Mouse (Mus musculus) yolk sac, embryonic 10.5 days (tissue): ENCODE data around the gene Diexf.

Experiments used
- DNase-seq: peaks from one replicate; pipeline ENCODE4 v3.0.0-alpha.2; 2017; ENCODE audit warnings: low spot score

Gene Diexf

DNA sequence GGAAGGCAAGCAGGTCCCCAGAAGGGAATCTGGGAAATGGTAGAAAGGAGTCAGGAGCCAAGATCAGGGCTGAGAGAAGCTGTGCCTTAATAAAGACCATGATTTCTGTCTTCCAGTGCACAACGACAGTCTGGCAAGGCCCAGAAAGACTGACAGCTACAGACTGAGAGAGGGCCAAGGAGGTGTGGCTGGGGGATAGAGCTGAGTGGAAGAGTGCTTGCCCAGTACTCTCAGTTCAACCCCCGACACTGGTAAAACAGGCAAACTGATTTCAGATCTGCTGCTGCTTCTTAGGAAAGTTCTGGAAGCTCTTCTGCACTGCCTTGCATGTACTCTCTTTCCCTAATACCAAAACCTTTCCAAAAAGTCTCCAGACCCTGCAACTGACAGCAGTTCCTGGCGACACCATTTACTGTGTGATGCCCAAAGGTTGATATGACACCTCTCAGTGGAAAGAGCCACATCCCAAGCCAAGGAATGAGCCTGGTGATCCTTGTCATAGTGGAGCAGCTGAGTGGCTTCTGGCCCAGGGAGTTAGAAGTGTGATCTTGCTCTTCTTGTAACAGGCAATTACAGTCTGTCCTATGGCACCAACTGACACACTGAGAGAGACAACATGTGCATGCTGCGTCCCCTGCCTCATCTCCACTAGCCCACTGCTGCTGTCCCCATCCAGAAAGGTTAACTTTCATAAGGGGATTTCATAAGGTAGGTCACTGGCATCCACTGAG is 43.8 kb downstream of the Diexf start:
- DNase-seq, result no peak

DNA sequence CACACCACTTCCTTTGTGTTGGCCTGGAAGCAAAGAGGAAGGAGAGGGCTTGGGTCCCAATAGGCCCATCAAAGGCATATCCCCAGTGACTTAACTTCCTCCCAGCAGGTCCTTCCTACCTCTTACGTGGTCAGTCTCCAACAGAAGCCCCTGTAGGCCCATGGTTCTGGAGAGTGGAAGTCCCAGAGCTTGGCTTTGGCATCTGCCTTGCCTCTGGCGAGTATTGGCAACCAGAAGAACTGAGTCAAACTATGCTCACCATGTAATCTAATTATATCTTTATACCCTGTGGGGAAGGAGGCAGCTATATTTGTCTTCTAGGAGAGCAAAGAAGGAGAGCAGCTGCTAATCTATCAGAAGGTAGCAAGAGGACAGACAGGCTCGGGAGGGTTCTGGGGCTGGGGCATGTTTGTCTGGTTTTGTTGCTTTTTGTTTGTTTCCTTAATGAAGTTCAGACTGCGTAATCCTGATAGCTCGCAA is 44.5 kb downstream of the Diexf start:
- no peak for DNase-seq

- DNase-seq, result no peak
Measured at GRCm38 (mm10) chr1:193084016-193084415, 46.1 kb downstream of the Diexf start.

GRCm38 (mm10) chr1:193083051-193083450 is 47.0 kb downstream of the Diexf start:
- no peak for DNase-seq

DNA sequence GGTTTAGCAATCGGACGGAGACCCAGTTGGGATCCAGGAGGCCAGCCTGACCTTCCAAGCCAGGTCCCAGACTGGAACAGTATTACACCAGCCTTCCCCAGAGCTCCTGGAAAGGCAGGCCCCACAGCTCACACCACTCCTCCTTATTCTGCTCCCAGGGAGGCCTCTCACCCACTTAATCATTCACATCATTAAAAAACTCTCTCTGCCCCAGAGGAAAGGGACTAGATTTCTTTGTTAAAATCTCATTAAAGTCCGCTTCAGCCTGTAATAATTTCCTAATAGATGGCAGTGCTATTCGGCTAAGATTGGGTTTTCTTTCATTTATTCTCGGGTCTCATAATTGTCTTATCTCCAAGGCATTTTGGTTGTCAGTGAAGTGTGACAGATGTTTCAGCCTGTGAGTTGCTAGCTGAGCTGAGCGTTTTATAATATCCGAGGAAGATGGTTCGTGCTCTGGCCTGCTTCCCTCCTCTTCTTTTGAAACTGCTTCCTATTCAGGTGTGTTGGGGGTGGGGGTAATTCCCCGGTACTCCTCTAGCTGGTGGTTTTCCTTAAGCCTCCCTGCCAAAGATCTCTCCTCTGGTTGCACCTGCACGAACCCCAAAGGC is 47.7 kb downstream of the Diexf start:
- DNase-seq, result no peak

DNA sequence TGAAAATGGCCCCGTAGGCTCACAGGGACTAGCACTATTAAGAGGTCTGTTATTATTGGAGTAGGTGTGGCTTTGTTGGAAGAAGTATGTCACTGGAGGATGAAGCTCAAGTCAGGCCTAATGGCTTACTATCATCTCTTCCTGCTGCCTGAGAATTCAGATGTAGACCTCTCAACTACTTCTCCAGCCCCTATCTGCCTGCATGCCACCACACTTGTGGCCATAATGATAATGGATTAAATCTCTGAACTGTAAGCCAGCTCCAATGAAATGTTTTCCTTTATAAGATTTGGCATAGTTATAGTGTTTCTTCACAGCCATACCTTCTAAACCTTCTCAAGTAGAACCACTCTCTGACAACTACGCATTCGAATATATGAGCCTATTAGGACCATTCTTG is 67.5 kb downstream of the Diexf start:
- DNase-seq, result no peak

DNA sequence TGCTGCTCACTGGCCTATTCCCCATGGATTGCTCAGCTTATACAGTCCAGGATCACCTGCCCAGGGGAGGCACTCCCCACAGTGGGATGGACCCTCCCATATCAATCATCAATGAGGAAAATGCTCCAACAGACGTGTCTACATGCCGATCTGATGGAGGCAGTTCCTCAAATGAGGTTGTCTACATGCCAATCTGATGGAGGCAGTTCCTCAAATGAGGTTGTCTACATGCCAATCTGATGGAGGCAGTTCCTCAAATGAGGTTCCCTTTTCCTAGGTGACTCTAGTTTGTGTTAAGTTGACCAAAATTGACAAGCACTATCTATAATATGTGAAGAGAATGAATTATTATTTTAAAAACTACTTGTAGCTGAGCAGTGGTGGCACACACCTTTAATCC is 69.9 kb downstream of the Diexf start:
- DNase-seq, result no peak

GRCm38 (mm10) chr1:193059596-193059995 is 70.5 kb downstream of the Diexf start:
- DNase-seq, result no peak

DNA sequence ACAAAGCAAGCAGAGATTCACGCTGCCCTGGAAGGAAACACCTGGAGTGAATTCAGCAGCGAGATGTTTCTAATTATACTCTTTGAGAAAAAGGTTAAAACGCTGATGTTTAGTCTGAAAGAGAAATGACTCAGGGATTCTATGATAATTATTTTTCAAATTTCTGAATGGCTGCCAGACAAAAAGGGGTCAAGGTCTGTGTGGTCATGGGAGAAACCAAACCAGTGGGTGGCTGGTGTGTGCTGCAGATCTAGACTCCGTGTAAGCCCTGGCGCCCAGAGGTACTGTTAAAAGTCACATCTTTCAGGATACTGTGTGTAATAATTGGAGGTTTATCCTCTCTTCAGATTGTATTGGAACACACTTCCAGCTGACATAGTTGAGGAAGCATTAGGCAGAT is 75.7 kb downstream of the Diexf start:
- no peak for DNase-seq

DNA sequence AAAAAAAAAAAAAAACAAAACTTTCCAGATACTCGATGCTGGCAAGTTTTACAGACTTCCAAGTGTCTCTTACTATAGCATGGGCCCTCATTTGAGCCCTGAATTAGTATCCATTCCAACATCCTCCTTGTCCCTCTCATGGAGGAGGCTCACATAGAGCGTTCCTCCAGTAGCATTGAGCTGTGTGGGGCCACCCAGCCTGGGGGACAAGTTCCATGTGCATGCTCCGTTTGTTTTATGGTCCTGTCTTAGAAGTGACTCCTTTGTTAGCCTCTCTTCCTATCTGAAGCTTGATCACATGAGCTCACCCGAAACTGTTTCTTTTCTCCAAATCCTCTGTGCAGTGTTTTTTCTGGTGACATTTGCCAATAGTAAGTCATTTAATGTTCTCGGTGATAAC is 77.0 kb downstream of the Diexf start:
- no peak for DNase-seq

- DNase-seq, result no peak
Measured at GRCm38 (mm10) chr1:193047616-193048015, 82.5 kb downstream of the Diexf start.

DNA sequence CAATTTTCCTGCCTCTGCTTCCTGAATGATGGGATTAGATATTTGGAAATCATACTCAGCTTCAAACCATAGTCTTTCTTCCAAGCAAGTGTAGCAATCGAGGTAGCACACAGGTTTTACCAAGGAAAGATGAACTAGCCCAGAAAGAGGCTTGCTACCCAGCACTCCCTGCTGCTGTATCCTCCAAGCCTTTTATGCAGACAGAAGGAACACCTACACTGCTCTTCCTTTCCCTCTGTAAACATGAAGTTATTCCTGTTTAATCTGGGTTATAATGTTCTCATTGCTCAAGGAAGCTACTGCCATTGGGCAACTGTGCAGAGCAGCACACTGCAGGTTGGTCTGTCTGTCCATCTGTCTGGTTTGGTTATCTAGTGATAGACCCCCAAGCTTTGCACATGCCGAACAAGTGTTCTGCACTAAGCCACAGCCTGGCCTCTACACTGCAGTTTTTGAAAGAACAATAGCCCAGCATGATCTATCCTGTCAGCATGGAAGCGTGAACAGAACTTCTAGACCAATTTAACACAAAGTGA is 87.2 kb downstream of the Diexf start:
- no peak for DNase-seq
